Mouse (Mus musculus): ENCODE measurements around the gene Gm4353. TPM values are rescaled to one million over a fixed set of nuclear protein-coding genes. Genes with fewer than 3 reads are reported as not detected.

Gm4353 gene
- total and polyA plus RNA-seq, 2 experiments from 2014 or later: 0.54 to 0.93 TPM

DNA sequence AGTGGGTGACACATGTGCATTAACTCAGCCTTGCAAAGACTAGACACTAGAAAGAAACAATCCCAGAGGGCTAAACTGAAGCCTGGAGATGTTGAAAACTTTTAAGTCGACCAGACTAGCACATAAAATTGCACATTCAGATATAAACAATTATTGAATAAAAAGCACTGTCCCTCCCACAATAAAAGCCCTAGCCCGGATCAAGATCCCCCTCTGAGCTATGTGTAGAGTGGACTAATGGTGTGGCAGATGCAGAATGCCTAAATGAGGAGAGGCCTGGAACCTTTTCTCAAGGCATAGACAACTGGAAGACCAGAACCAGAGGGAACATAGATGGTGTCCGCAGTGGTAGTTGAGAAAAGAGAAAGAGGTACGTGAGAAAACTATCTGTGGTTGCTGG, 48.9 kb downstream of the Gm4353 start:
- Histone ChIP-seq H3K9me3 (ENCODE audit: low read length) (no peaks in the 10 kb centered on the region), H3K4me1 (ENCODE audit: insufficient read depth, low read length) (peaks cover 11% of the 10 kb centered on the region), H3K4me2 (ENCODE audit: low read depth, low read length, poor library complexity, severe bottlenecking) (peak overlapping the region; percentile 10; the same call in 1 of the 2 replicates), H3K27me3 (ENCODE audit: insufficient read depth, low read length) (peaks cover 34% of the 10 kb centered on the region), H3K4me3 (ENCODE audit: low read depth, low read length) (no peak overlapping the region), H3K27ac (ENCODE audit: low read depth, low read length) (no peak overlapping the region), H3K36me3 (ENCODE audit: insufficient read depth, low read length) (no peaks in the 10 kb centered on the region), H3K9ac (replicated peaks; ENCODE audit: low read length, poor library complexity, severe bottlenecking) (no peak overlapping the region)
- DNase-seq (ENCODE audit: low spot score): no peak
- no peak for ATAC-seq (ENCODE audit: low FRiP score)
- 57% methylated on average over 4 of the region's 4 CpGs for WGBS
- no peak for TF ChIP-seq CTCF (IDR thresholded peaks at IDR 0.05)

DNA sequence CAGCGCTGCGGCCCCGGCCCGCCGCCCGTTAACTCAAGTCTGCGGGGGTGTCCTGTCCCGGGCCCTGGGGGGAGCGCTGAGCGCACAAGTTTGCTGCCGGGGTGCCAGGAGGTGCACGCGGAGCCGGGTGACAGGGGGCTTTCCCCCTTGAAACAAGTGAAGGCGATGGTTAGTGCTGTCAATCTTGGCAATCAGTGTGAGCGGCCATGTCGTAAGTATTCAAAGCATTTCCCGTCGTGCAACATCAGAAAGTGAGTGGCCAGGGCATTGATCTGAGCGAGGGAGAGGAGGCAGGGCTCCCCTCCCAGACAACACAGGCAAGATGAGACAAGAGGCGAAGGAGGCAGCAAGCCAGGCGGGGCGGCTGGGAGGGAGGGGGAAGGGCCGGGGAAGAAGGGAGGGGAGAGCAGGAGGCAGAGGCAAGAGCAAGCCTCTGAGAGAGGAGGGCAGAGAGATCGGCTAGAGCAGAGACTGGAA, 50.1 kb downstream of the Gm4353 start:
- peak overlapping the region; percentile 60 for H3K27ac ChIP-seq (ENCODE audit: low read depth, low read length)
- DNase-seq (ENCODE audit: low spot score): peak; percentile 69
- H3K9ac ChIP-seq (replicated peaks; ENCODE audit: low read length, poor library complexity, severe bottlenecking): peak overlapping the region; percentile 48
- ATAC-seq (ENCODE audit: low FRiP score): peak; percentile 52; the same call in 1 of the 2 replicates
- H3K27me3 ChIP-seq (ENCODE audit: insufficient read depth, low read length): peaks cover 41% of the 10 kb centered on the region
- TF ChIP-seq CTCF (IDR thresholded peaks at IDR 0.05): no peak
- H3K36me3 ChIP-seq (ENCODE audit: insufficient read depth, low read length): no peaks in the 10 kb centered on the region
- H3K4me3 ChIP-seq (ENCODE audit: low read depth, low read length): peak overlapping the region; percentile 46
- WGBS: 1% methylated on average over 25 of the region's 25 CpGs
- peaks cover 11% of the 10 kb centered on the region for H3K4me1 ChIP-seq (ENCODE audit: insufficient read depth, low read length)
- H3K9me3 ChIP-seq (ENCODE audit: low read length): no peaks in the 10 kb centered on the region
- peak overlapping the region; percentile 88 for H3K4me2 ChIP-seq (ENCODE audit: low read depth, low read length, poor library complexity, severe bottlenecking)

DNA sequence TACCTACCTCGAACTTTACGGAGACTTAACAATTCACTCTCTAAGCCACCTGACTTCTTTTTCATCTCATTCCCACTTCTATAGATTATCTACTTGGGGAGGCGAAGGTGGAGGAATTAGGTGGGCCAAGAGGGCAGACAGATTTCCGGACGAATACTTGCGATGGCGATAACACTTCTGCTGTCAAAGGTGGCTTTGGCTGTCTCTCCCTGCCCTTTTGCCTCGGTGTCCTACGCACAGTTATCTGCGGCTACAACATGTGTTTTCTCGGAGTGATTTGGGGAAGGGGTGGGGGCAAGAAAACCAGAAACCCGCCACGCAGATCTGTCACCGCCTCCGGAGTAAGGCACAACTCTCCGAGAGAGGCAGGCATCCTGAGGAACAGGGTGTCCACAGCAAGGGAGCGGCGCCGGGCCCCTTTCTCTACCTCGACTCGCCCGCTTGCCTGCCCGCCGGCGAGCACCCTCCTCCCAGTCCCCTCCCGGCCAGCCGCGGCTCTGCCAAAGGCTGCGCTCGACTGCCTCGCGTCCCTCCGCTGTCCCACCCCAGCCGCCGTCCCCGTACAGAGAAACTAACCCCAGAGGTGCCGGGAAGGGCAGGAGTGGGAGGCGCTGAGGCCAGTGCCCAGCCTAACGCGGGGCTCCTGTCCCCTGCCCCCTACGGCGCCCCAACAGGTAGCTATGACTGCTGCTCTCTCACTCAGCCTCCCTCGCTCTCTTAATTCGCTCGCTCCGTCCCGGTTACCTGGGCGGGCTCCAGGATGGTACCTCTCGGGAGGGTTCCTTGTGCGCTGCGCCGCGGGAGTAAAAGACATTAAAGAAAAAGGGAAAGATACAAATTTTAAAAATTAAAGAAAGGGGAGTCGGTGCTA, 50.8 kb downstream of the Gm4353 start:
- no peak for TF ChIP-seq CTCF (IDR thresholded peaks at IDR 0.05)
- peak overlapping the region; percentile 48 for H3K9ac ChIP-seq (replicated peaks; ENCODE audit: low read length, poor library complexity, severe bottlenecking)
- DNase-seq (ENCODE audit: low spot score) (peak; percentile 61), ATAC-seq (ENCODE audit: low FRiP score) (peak; percentile 57; the same call in 1 of the 2 replicates)
- no peaks in the 10 kb centered on the region for H3K36me3 ChIP-seq (ENCODE audit: insufficient read depth, low read length)
- peak overlapping the region; percentile 88 for H3K4me2 ChIP-seq (ENCODE audit: low read depth, low read length, poor library complexity, severe bottlenecking)
- WGBS: under 1% methylated on average over 45 of the region's 54 CpGs
- H3K27ac ChIP-seq (ENCODE audit: low read depth, low read length): peak overlapping the region; percentile 60
- peaks cover 11% of the 10 kb centered on the region for H3K4me1 ChIP-seq (ENCODE audit: insufficient read depth, low read length)
- H3K4me3 ChIP-seq (ENCODE audit: low read depth, low read length): peak overlapping the region; percentile 46
- H3K27me3 ChIP-seq (ENCODE audit: insufficient read depth, low read length): peaks cover 41% of the 10 kb centered on the region
- H3K9me3 ChIP-seq (ENCODE audit: low read length): no peaks in the 10 kb centered on the region

Other genes starting within 250 kb of the Gm4353 start
- gene Sox6, start 45.8 kb downstream of the Gm4353 start, total RNA-seq (2014; rRNA removed): 47.6 and 49.5 TPM in 2 replicates
- gene Sox6, start 45.8 kb downstream of the Gm4353 start, polyA plus RNA-seq (2015; fragmentation: Nextera tagmentation; extraction: Ambion mirVana): 30.6 and 30.8 TPM in 2 replicates
- 169 and 210 TPM in 2 replicates for gene 1110004F10Rik, start 45.2 kb downstream of the Gm4353 start, total RNA-seq (2014; rRNA removed)
- 368 and 370 TPM in 2 replicates for gene 1110004F10Rik, start 45.2 kb downstream of the Gm4353 start, polyA plus RNA-seq (2015; fragmentation: Nextera tagmentation; extraction: Ambion mirVana)
- gene Plekha7, start 223.7 kb upstream of the Gm4353 start, total RNA-seq (2014; rRNA removed): 20.9 and 21.3 TPM in 2 replicates
- 7.8 and 9.0 TPM in 2 replicates for gene Plekha7, start 223.7 kb upstream of the Gm4353 start, polyA plus RNA-seq (2015; fragmentation: Nextera tagmentation; extraction: Ambion mirVana)
- 171 and 256 TPM in 2 replicates for gene Rps13, start 249.6 kb upstream of the Gm4353 start, total RNA-seq (2014; rRNA removed)
- gene Rps13, start 249.6 kb upstream of the Gm4353 start, polyA plus RNA-seq (2015; fragmentation: Nextera tagmentation; extraction: Ambion mirVana): 474 and 484 TPM in 2 replicates